Mouse (Mus musculus): ENCODE measurements at regions not wholly inside any gene's neighbourhood (a gene's known extent, or its start where the extent isn't known, plus 50 kb on each side); places are given as distances from the start of the nearest gene placed in this dataset.

DNA sequence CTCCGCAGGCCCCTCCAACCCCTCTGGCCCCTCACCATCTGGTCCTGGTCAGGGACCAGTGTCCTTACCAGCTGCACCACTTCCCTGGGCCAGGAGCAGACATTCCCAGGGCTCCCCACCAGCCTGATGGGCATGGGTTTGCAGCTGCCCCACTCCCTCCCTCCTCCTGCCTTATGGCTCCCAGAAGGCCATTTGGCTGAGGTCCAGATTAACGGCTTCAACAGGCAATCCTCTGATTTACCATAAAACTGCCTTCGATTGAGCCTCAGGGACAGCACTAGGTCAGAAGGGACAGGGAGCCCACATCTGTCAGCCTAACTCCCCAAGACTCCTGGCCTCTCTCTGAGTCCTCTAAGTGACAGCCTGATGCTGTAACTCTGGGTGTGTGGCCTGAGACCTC, 221.9 kb upstream of the Sulf2 start:
- TF ChIP-seq CTCF (IDR thresholded peaks at IDR 0.05; ENCODE audit: borderline replicate concordance, insufficient read depth, low read depth, low read length) (no peak), POLR2A (IDR thresholded peaks at IDR 0.05; ENCODE audit: borderline replicate concordance, insufficient read depth, low read length) (no peak)
